Mouse (Mus musculus) urinary bladder, postnatal 0 days (tissue): Measurements from ENCODE around the gene Adk. TPM values are rescaled to one million over a fixed set of nuclear protein-coding genes. Genes with fewer than 3 reads are reported as not detected.

ENCODE experiments used
- polyA plus RNA-seq: library from polyadenylated mRNA; unstranded; fragments of >200 nt; fragmentation: Nextera tagmentation; extraction: Ambion mirVana; gene quantifications from 2 replicates; pipeline ENCODE4 v1.2.1, GENCODE M21; 2015

Adk gene
- 127 and 153 TPM in 2 replicates for polyA plus RNA-seq

DNA sequence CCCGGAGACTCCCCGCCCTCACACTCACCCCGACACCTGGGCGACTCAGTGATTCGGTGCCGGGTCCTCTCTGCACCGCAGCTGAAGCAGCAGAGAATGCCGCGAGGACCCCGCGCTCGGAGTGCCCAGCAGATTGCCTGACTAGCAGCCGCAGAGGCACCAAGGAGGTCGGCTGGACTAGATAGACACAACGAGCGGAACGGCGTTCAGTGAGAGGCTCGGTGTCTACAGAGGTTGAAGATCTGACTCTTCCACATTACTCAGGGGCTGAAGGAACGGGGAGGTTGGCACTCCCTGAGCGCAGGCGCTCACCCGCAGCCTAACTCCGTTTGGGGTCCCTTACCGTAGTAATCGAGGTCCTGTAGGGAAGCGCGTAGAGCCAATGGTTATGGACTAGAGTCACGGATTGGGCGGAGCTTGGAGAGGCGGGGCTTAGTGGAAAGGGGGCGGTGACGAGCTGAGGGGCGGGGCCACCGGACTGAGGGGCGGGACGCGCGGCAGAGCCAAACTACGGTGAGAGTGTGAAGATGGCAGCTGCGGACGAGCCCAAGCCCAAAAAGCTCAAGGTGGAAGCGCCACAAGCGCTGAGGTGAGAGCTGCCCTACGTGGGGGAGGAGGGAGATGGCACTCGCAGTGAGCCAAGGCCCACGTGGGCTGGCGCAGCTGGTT is at the start of gene Adk, which contains the start of gene Ap3m1:
TSS of gene Adk (plus strand) at position 463 of the 669 bp plus-strand sequence.
TSS of gene Ap3m1 (minus strand) at position 397 of the 669 bp plus-strand sequence.

DNA sequence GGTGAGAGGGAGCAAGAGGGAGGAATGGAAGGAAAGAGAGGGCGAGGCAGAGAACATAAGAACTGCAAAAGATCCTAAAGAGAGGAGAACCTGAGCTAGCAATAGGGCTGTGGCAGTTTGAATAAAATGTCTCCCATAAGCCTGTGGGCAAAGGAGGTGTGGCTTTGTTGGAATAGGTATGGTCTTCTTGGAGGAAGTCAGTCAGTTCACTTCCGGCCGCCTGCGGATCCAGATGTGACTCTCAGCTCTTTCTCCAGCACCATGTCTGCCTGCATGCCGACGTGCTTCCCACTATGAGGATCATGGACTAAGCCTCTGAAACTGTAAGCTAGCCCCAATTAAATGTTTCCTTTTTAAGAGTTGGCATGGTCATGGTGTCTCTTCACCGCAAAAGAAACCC is 428.9 kb downstream of the Adk start, which contains the start of gene Kat6b:
TSS of gene Kat6b (plus strand) at position 204 of the 400 bp plus-strand sequence.

Other genes with a start within 250 kb of the Adk start
- gene Plau, start 215.9 kb upstream of the Adk start, polyA plus RNA-seq = 8.3 and 9.8 TPM in 2 replicates
- gene Vcl, start 123.2 kb upstream of the Adk start, polyA plus RNA-seq = 305 and 406 TPM in 2 replicates
- 37.1 and 47.8 TPM in 2 replicates for gene Ap3m1, start 66 bp upstream of the Adk start, polyA plus RNA-seq